Mouse (Mus musculus) intestine, postnatal 0 days (tissue): ENCODE data around the gene Vps9d1. TPM values are rescaled to one million over a fixed set of nuclear protein-coding genes. Genes with fewer than 3 reads are reported as not detected.

ENCODE experiments used
- ATAC-seq: fragments of 200-750 bp; cut with Nextera tagmentation; 2 replicates; pipeline ENCODE4 v1.8.0; 2017; ENCODE audit warnings: mild to moderate bottlenecking, moderate TSS enrichment, moderate library complexity
- H3K27ac ChIP-seq: fragments of 300-500 bp; sonication (generic); 2 replicates; pipeline ENCODE4 v1.5.1; 2014; ENCODE audit warnings: mild to moderate bottlenecking, low read depth, low read length, moderate library complexity
- H3K27me3 ChIP-seq: fragments of 300-500 bp; sonication (generic); replicated peaks from 2 replicates; pipeline ENCODE4 v1.6.1; 2014; ENCODE audit warnings: low read length, mixed read lengths; ENCODE audit not compliant: control insufficient read depth, insufficient read depth
- H3K36me3 ChIP-seq: fragments of 300-500 bp; sonication (generic); 2 replicates; pipeline ENCODE4 v1.6.1; 2014; ENCODE audit warnings: mild to moderate bottlenecking, moderate library complexity; ENCODE audit not compliant: control insufficient read depth, insufficient read depth
- H3K4me1 ChIP-seq: fragments of 300-500 bp; sonication (generic); replicated peaks from 2 replicates; pipeline ENCODE4 v1.6.1; 2014; ENCODE audit warnings: antibody characterized with exemption, low read length, mixed read lengths; ENCODE audit not compliant: control insufficient read depth, insufficient read depth
- H3K4me2 ChIP-seq: fragments of 300-500 bp; sonication (generic); replicated peaks from 2 replicates; pipeline ENCODE4 v1.6.1; 2014; ENCODE audit warnings: low read depth, mild to moderate bottlenecking, moderate library complexity
- H3K4me3 ChIP-seq: fragments of 300-500 bp; sonication (generic); 2 replicates; pipeline ENCODE4 v1.5.1; 2014; ENCODE audit warnings: low read depth, low read length
- H3K9ac ChIP-seq: fragments of 300-500 bp; sonication (generic); 2 replicates; pipeline ENCODE4 v1.6.1; 2014; ENCODE audit warnings: mild to moderate bottlenecking, low read depth, low read length
- H3K9me3 ChIP-seq: fragments of 300-500 bp; sonication (generic); 2 replicates; pipeline ENCODE4 v1.6.1; 2016; ENCODE audit warnings: mixed run types; ENCODE audit not compliant: control insufficient read depth
- CTCF ChIP-seq: sonication (generic); IDR thresholded peaks from 2 replicates; pipeline ENCODE4 v1.5.1; 2016; ENCODE audit warnings: low read depth, mild to moderate bottlenecking, control low read depth, antibody characterized with exemption, moderate library complexity
- WGBS: fragments of 180-500 bp; shearing (Covaris S2); extraction: QIAGEN DNeasy Blood & Tissue Kit; methylation state at CpG from one replicate; pipeline ENCODE4 v1.1.7; 2014; 5-methylcytosine and 5-hydroxymethylcytosine counted together
- polyA plus RNA-seq: library from polyadenylated mRNA; unstranded; fragments of >200 nt; fragmentation: Nextera tagmentation; extraction: Ambion mirVana; gene quantifications from 2 replicates; pipeline ENCODE4 v1.2.1, GENCODE M21; 2015

Gene Vps9d1
- polyA plus RNA-seq, 1 experiment from 2014 or later, result 7.1 TPM

- Histone ChIP-seq H3K27me3 (no peaks in the 10 kb centered on the region), H3K36me3 (peaks cover 37% of the 10 kb centered on the region), H3K9ac (no peak overlapping the region), H3K4me3 (no peak overlapping the region), H3K9me3 (no peaks in the 10 kb centered on the region), H3K27ac (no peak overlapping the region), H3K4me2 (no peak overlapping the region), H3K4me1 (no peaks in the 10 kb centered on the region)
- 78% methylated on average over 7 of the region's 7 CpGs for WGBS
- no peak for ATAC-seq
- TF ChIP-seq CTCF, result no peak
These were observed 11.8 kb downstream of the Vps9d1 start for GRCm38 (mm10) chr8:123242107-123242923.

- peaks cover 15% of the 10 kb centered on the region; the same call in 1 of the 2 replicates for H3K36me3 ChIP-seq
- no peak for TF ChIP-seq CTCF
- H3K4me3 ChIP-seq, result no peak overlapping the region
- WGBS, result 91% methylated on average over 10 of the region's 10 CpGs
- no peak for ATAC-seq
- H3K27me3 ChIP-seq, result 0 out of 2 replicates have a peak, but pooled peaks cover 4% of the 10 kb centered on the region
- H3K4me1 ChIP-seq, result 0 out of 2 replicates have a peak, but pooled peaks cover 8% of the 10 kb centered on the region
- H3K4me2 ChIP-seq, result no peak overlapping the region
- H3K9ac ChIP-seq, result no peak overlapping the region
- no peak overlapping the region for H3K27ac ChIP-seq
- H3K9me3 ChIP-seq, result no peaks in the 10 kb centered on the region
These were observed 14.8 kb downstream of the Vps9d1 start for GRCm38 (mm10) chr8:123239398-123239797.

- H3K36me3 ChIP-seq, result 0 out of 2 replicates have a peak, but pooled peaks cover 4% of the 10 kb centered on the region
- ATAC-seq, result peak; percentile 83
- peak within 1 kb of the TSS; percentile 55 for H3K9ac ChIP-seq
- peak; percentile 70 for TF ChIP-seq CTCF
- 0 out of 2 replicates have a peak, but pooled peaks cover 8% of the 10 kb centered on the region for H3K4me1 ChIP-seq
- peak within 1 kb of the TSS; percentile 82 for H3K4me3 ChIP-seq
- H3K9me3 ChIP-seq, result no peaks in the 10 kb centered on the region
- 0 out of 2 replicates have a peak, but pooled peaks cover 4% of the 10 kb centered on the region for H3K27me3 ChIP-seq
- peak within 1 kb of the TSS; percentile 98 for H3K4me2 ChIP-seq
- H3K27ac ChIP-seq, result peak within 1 kb of the TSS; percentile 41
- 1% methylated on average over 57 of the region's 57 CpGs for WGBS
These were observed 18.3 kb downstream of the Vps9d1 start, which contains the start of gene Spata2l for GRCm38 (mm10) chr8:123235520-123236497. Spata2l (minus strand) TSS chr8:123236233.

GRCm38 (mm10) chr8:123234918-123235519 is 19.1 kb downstream of the Vps9d1 start:
- no peak for ATAC-seq
- 28% methylated on average over 13 of the region's 13 CpGs for WGBS
- no peak for TF ChIP-seq CTCF

GRCm38 (mm10) chr8:123233760-123234159 is 20.4 kb downstream of the Vps9d1 start:
- no peak for TF ChIP-seq CTCF
- H3K4me2 ChIP-seq, result no peak overlapping the region
- H3K9ac ChIP-seq, result no peak overlapping the region
- ATAC-seq, result no peak
- H3K36me3 ChIP-seq, result 0 out of 2 replicates have a peak, but pooled peaks cover 4% of the 10 kb centered on the region
- no peak overlapping the region for H3K27ac ChIP-seq
- 81% methylated on average over 11 of the region's 11 CpGs for whole genome bisulfite sequencing
- no peak overlapping the region for H3K4me3 ChIP-seq
- no peaks in the 10 kb centered on the region for H3K9me3 ChIP-seq
- 0 out of 2 replicates have a peak, but pooled peaks cover 4% of the 10 kb centered on the region for H3K27me3 ChIP-seq
- 0 out of 2 replicates have a peak, but pooled peaks cover 8% of the 10 kb centered on the region for H3K4me1 ChIP-seq

More at GRCm38 (mm10) chr8:123234918-123235519, 19.1 kb downstream of the Vps9d1 start:
- Histone ChIP-seq H3K4me3 (peak overlapping the region; percentile 82), H3K27ac (no peak overlapping the region), H3K27me3 (0 out of 2 replicates have a peak, but pooled peaks cover 4% of the 10 kb centered on the region), H3K4me1 (0 out of 2 replicates have a peak, but pooled peaks cover 8% of the 10 kb centered on the region), H3K9ac (peak overlapping the region; percentile 55; the same call in 1 of the 2 replicates), H3K9me3 (no peaks in the 10 kb centered on the region), H3K36me3 (0 out of 2 replicates have a peak, but pooled peaks cover 4% of the 10 kb centered on the region), H3K4me2 (peak overlapping the region; percentile 98)
